Mouse (Mus musculus) MEL (cell line): ENCODE data around the gene Sec13.

Source experiments
- CHD2 ChIP-seq: IDR thresholded peaks from 2 replicates; pipeline ENCODE4 v1.6.1; 2011; ENCODE audit warnings: low read length, improper control_type of control experiment
- CTCF ChIP-seq, 3 experiments: IDR thresholded peaks in 2 of 3; conservative IDR thresholded peaks in 1 of 3; 2 replicates each; pipeline ENCODE4 v1.5.1; 2011 to 2012; ENCODE audit warnings: low read length in 3 of 3, low read depth in 2 of 3, mild to moderate bottlenecking in 2 of 3, improper control_type of control experiment in 1 of 3, inconsistent platforms in 1 of 3, mixed read lengths in 1 of 3, moderate library complexity in 1 of 3; ENCODE audit not compliant: control insufficient read depth in 1 of 3, insufficient read depth in 1 of 3, poor library complexity in 1 of 3, severe bottlenecking in 1 of 3
- GABPA ChIP-seq: IDR thresholded peaks from 2 replicates; pipeline ENCODE4 v1.6.1; 2012; ENCODE audit warnings: low read depth, mild to moderate bottlenecking, inconsistent platforms, low read length, improper control_type of control experiment, moderate library complexity
- MEF2A ChIP-seq: IDR thresholded peaks from 2 replicates; pipeline ENCODE4 v1.6.1; 2014; ENCODE audit warnings: low read depth, mild to moderate bottlenecking, inconsistent platforms, low read length, improper control_type of control experiment; ENCODE audit not compliant: poor library complexity, insufficient replicate concordance, severe bottlenecking; ENCODE audit errors: extremely low read depth
- MXI1 ChIP-seq: IDR thresholded peaks from 2 replicates; pipeline ENCODE4 v1.6.1; 2011; ENCODE audit warnings: mild to moderate bottlenecking, low read depth, low read length, improper control_type of control experiment
- MYC ChIP-seq: IDR thresholded peaks from 2 replicates; pipeline ENCODE4 v1.6.1; 2011; ENCODE audit warnings: low read depth, mild to moderate bottlenecking, low read length, improper control_type of control experiment, moderate library complexity
- POLR2A ChIP-seq, 2 experiments: IDR thresholded peaks; 2 replicates each; pipeline ENCODE4 v1.6.1; 2011 to 2012; ENCODE audit warnings: low read length in 2 of 2, mild to moderate bottlenecking in 2 of 2, control low read depth in 1 of 2, improper control_type of control experiment in 1 of 2, low read depth in 1 of 2, moderate library complexity in 1 of 2; ENCODE audit not compliant: control insufficient read depth in 1 of 2, insufficient read depth in 1 of 2, poor library complexity in 1 of 2
- ZNF384 ChIP-seq: IDR thresholded peaks from 2 replicates; pipeline ENCODE4 v1.6.1; 2012; ENCODE audit warnings: low read depth, mild to moderate bottlenecking, inconsistent platforms, low read length, improper control_type of control experiment

DNA sequence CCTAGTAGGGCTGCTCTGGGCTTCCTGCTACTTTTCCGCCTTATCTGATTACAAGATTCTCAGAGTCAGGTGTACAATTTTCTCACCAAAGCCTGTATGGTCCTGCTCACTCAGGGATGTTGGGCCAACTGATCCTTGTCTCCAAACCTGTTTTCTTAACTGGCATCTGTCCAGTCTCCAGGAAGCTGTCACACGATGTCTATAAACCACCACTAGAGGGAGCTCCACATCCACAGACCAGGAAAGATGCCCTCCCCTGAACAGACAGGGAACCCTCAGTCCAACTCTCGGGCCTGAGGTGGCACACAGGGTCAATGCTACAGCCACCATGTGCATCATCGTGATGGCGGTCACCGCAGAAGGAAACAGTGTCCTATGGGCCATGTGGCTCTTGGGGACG, 21.1 kb upstream of the Sec13 start:
- no peak for TF ChIP-seq MEF2A
- TF ChIP-seq MYC, result no peak
- no peak for TF ChIP-seq POLR2A (IDR thresholded peaks at IDR 0.05; ENCODE audit: control insufficient read depth in 1 of 2, insufficient read depth in 1 of 2, low read depth in 1 of 2, low read length in 2 of 2, poor library complexity in 1 of 2)
- no peak for TF ChIP-seq GABPA
- TF ChIP-seq MXI1, result no peak
- peak; percentile 81 to 90 (median 89) for TF ChIP-seq CTCF (IDR thresholded peaks at IDR 0.05 in 2 of 3, conservative IDR thresholded peaks at IDR 0.05 in 1 of 3; ENCODE audit: control insufficient read depth in 1 of 3, insufficient read depth in 1 of 3, low read depth in 2 of 3, low read length in 3 of 3, poor library complexity in 1 of 3, severe bottlenecking in 1 of 3)
- no peak for TF ChIP-seq CHD2
- TF ChIP-seq ZNF384, result no peak
